Mouse (Mus musculus) heart, adult 2 months (tissue): ENCODE data around the gene Klrb1c.

Experiments used
- EP300 ChIP-seq: fragments of 200-500 bp; IDR thresholded peaks from 2 replicates; pipeline ENCODE4 v1.6.1; 2011; ENCODE audit warnings: low read depth, low read length, control low read depth; ENCODE audit not compliant: insufficient read depth
- POLR2A ChIP-seq: fragments of 200-500 bp; IDR thresholded peaks from 2 replicates; pipeline ENCODE4 v1.6.1; 2011; ENCODE audit warnings: mild to moderate bottlenecking, low read depth, low read length, control low read depth; ENCODE audit not compliant: insufficient read depth

DNA sequence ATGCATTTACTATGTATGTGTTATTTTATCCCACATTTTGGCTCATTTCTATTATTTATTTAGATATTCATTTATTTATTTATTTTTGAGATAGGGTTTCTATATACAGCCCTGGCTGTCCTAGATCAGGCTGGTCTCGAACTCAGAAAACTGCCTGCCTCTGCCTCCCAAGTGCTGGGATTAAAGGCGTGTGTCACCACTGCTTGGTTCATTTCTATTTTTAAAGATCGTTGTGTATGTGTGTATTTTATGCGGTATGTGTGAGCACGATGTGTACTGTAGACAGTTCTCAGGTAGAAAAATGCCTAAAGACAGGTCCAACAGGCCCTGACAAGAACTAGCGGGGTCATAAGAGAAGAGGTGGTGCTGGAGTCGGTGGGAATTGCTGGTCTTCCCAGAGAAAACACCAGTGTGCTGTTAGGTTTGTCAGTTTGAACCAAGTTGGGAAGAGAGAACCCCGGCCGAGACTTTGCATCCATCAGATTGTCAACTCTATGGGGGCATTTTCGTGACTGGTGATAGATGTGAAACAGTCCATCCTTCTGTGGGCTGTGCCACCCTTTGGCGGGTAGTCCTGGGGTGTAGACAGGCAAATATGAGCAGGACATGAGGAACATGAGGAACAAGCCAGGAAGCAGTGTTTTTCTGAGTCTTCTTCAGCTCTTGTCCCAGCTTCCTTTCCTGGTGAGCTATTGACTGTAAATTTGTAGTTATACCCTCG lies 8.3 kb upstream of the Klrb1c start:
- TF ChIP-seq EP300 (no peak), POLR2A (no peak)
